Mouse (Mus musculus) forebrain, embryonic 10.5 days (tissue): ENCODE measurements around the gene Trim14. TPM values are rescaled to one million over a fixed set of nuclear protein-coding genes. Genes with fewer than 3 reads are reported as not detected.

Experiments used
- DNase-seq: peaks from one replicate; pipeline ENCODE4 v3.0.0-alpha.2; 2017; ENCODE audit warnings: low spot score; ENCODE audit errors: extremely low spot score
- H3K27ac ChIP-seq: fragments of 300-500 bp; sonication (generic); 2 replicates; pipeline ENCODE4 v1.5.1; 2016; ENCODE audit warnings: mild to moderate bottlenecking
- H3K27me3 ChIP-seq: fragments of 300-500 bp; sonication (generic); 2 replicates; pipeline ENCODE4 v1.6.1; 2016; ENCODE audit warnings: mild to moderate bottlenecking; ENCODE audit not compliant: poor library complexity, severe bottlenecking
- H3K36me3 ChIP-seq: fragments of 300-500 bp; sonication (generic); replicated peaks from 2 replicates; pipeline ENCODE4 v1.6.1; 2016; ENCODE audit warnings: mild to moderate bottlenecking, moderate library complexity
- H3K4me1 ChIP-seq: fragments of 300-500 bp; sonication (generic); 2 replicates; pipeline ENCODE4 v1.6.1; 2016
- H3K4me3 ChIP-seq: fragments of 300-500 bp; sonication (generic); 2 replicates; pipeline ENCODE4 v1.5.1; 2016; ENCODE audit warnings: mild to moderate bottlenecking, moderate library complexity
- H3K9me3 ChIP-seq: fragments of 300-500 bp; sonication (generic); 2 replicates; pipeline ENCODE4 v1.6.1; 2016; ENCODE audit warnings: mild to moderate bottlenecking, moderate library complexity
- WGBS: fragments of 180-500 bp; shearing (Covaris S2); methylation state at CpG from one replicate; pipeline ENCODE4 v1.1.7; 2016; 5-methylcytosine and 5-hydroxymethylcytosine counted together
- polyA plus RNA-seq: library from polyadenylated mRNA; unstranded; fragments of >200 nt; fragmentation: Nextera tagmentation; extraction: Ambion mirVana; gene quantifications from 2 replicates; pipeline ENCODE4 v1.2.1, GENCODE M21; 2016

The Trim14 gene
- polyA plus RNA-seq, 1 experiment from 2014 or later: 0.84 TPM

DNA sequence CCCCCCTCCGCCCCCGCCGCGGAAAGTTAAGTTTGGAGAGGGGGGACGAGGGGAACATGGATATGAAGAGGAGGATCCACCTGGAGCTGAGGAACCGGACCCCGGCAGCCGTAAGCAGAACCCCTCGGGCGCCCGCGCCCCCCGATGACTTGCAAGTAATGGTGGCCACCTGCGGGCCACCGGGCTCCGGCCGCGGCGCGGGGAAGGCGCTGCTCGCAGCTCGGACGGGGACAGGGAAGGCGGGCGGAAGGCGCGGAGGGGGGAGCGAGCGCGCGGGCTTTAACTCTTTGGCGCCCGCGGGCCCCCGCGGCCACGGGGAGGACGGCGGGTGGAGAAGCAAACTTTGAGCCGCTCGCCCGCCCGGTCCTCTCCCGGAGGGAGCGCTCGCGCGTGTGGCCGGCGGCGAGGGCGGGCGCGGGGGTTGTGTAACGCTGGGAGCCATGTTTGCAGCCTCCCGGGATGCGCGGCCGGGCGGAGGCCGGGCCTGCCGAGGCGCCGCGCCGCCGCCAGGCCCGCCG, 84.6 kb downstream of the Trim14 start:
- Histone ChIP-seq H3K27ac (peak overlapping the region; percentile 100), H3K4me3 (peak overlapping the region; percentile 89), H3K9me3 (no peaks in the 10 kb centered on the region), H3K36me3 (peaks cover 17% of the 10 kb centered on the region), H3K4me1 (peaks cover 63% of the 10 kb centered on the region), H3K27me3 (no peaks in the 10 kb centered on the region)
- peak; percentile 66 for DNase-seq
- WGBS: 2% methylated on average over 65 of the region's 70 CpGs

GRCm38 (mm10) chr4:46450519-46451131, 85.3 kb downstream of the Trim14 start, which contains the start of gene Anp32b:
Gene Anp32b (plus strand): TSS chr4:46450902.
- WGBS: under 1% methylated on average over 65 of the region's 66 CpGs

GRCm38 (mm10) chr4:46450020-46450518, 85.9 kb downstream of the Trim14 start:
- DNase-seq: no peak
- no peaks in the 10 kb centered on the region for H3K9me3 ChIP-seq
- H3K27ac ChIP-seq: peak overlapping the region; percentile 100
- 36% methylated on average over 7 of the region's 7 CpGs for WGBS
- peaks cover 57% of the 10 kb centered on the region for H3K4me1 ChIP-seq
- no peaks in the 10 kb centered on the region for H3K27me3 ChIP-seq
- peak overlapping the region; percentile 89 for H3K4me3 ChIP-seq
- peaks cover 9% of the 10 kb centered on the region for H3K36me3 ChIP-seq

More at GRCm38 (mm10) chr4:46450519-46451131, 85.3 kb downstream of the Trim14 start, which contains the start of gene Anp32b:
- peaks cover 57% of the 10 kb centered on the region for H3K4me1 ChIP-seq
- DNase-seq: peak; percentile 86
- H3K27ac ChIP-seq: peak within 1 kb of the TSS; percentile 100
- H3K9me3 ChIP-seq: no peaks in the 10 kb centered on the region
- H3K36me3 ChIP-seq: peaks cover 11% of the 10 kb centered on the region
- H3K4me3 ChIP-seq: peak within 1 kb of the TSS; percentile 89
- H3K27me3 ChIP-seq: no peaks in the 10 kb centered on the region

GRCm38 (mm10) chr4:46448886-46449285, 87.1 kb downstream of the Trim14 start:
- Histone ChIP-seq H3K27me3 (no peaks in the 10 kb centered on the region), H3K4me3 (no peak overlapping the region), H3K4me1 (peaks cover 46% of the 10 kb centered on the region), H3K9me3 (no peaks in the 10 kb centered on the region), H3K36me3 (peaks cover 9% of the 10 kb centered on the region), H3K27ac (peak overlapping the region; percentile 8; the same call in 1 of the 2 replicates)
- no peak for DNase-seq
- 56% methylated on average over 6 of the region's 6 CpGs for WGBS

DNA sequence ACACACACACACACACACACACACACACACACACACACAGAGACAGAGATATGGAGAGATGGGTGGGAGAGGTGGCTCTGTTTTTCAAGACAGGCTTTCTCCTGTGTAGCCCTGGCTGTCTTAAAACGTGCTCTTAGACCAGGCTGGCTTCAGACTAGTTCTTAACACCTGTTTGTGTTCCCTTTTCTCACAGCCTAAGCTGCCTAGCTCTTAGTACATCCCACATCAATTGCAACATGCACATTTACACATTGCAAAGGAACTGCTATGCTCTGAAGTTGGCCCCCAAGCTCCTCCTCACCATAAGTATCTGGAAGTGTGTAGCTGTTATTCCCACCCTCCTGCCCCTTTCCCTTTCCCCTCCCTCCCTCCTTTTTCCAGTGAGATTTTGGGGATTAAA, 88.5 kb downstream of the Trim14 start:
- Histone ChIP-seq H3K9me3 (no peaks in the 10 kb centered on the region), H3K4me1 (peaks cover 32% of the 10 kb centered on the region), H3K27ac (no peak overlapping the region), H3K27me3 (no peaks in the 10 kb centered on the region), H3K4me3 (no peak overlapping the region), H3K36me3 (no peaks in the 10 kb centered on the region)
- 70% methylated on average over 1 of the region's 1 CpGs for WGBS
- no peak for DNase-seq

GRCm38 (mm10) chr4:46445237-46445945, 90.5 kb downstream of the Trim14 start:
- DNase-seq: no peak
- H3K27me3 ChIP-seq: no peaks in the 10 kb centered on the region
- no peak overlapping the region for H3K27ac ChIP-seq
- peaks cover 25% of the 10 kb centered on the region for H3K4me1 ChIP-seq
- no peaks in the 10 kb centered on the region for H3K36me3 ChIP-seq
- no peak overlapping the region for H3K4me3 ChIP-seq
- WGBS: 47% methylated on average over 9 of the region's 9 CpGs
- no peaks in the 10 kb centered on the region for H3K9me3 ChIP-seq

Other genes with a start within 250 kb of the Trim14 start
- 0.05 TPM in 1 of 2 replicates, not detected in the other for gene Foxe1, start 192.5 kb downstream of the Trim14 start, polyA plus RNA-seq
- 10.4 and 13.8 TPM in 2 replicates for gene Trmo, start 146.7 kb downstream of the Trim14 start, polyA plus RNA-seq
- gene Hemgn, start 122.6 kb downstream of the Trim14 start, polyA plus RNA-seq: 13.8 and 19.7 TPM in 2 replicates
- gene Anp32b, start 85.2 kb downstream of the Trim14 start, polyA plus RNA-seq: 424 and 464 TPM in 2 replicates
- 75.7 and 77.5 TPM in 2 replicates for gene Nans, start 46.9 kb downstream of the Trim14 start, polyA plus RNA-seq
- 2.1 and 2.8 TPM in 2 replicates for gene Coro2a, start 66.1 kb upstream of the Trim14 start, polyA plus RNA-seq
- gene Tbc1d2, start 114.1 kb upstream of the Trim14 start, polyA plus RNA-seq: 0.73 and 0.94 TPM in 2 replicates